Mouse (Mus musculus): ENCODE measurements around the gene Gm49403.
A peak's percentile ranks its signal among the peaks of the same experiment; 100 is the strongest.
"Not testable (repeated sequence)": the region's sequence is repeated elsewhere in the genome, so short reads cannot be mapped to it uniquely, and the experiment has no call there.

Gene Gm49403

GRCm38 (mm10) chr19:8883616-8884015 is at the start of gene Gm49403, which contains the start of gene Lbhd1:
TSS of gene Gm49403 (plus strand) at chr19:8883930.
TSS of gene Lbhd1 (plus strand) at chr19:8883732.
- DNase-seq (ENCODE audit: low read depth in 2 of 2, low spot score in 2 of 2): no peak

- DNase-seq (ENCODE audit: low read depth in 2 of 2, low spot score in 2 of 2): not testable (repeated sequence)
Measured at GRCm38 (mm10) chr19:8836327-8836726, 47.4 kb upstream of the Gm49403 start.

GRCm38 (mm10) chr19:8837251-8837791 is 46.4 kb upstream of the Gm49403 start, which contains the start of gene Bscl2:
TSS of gene Bscl2 (plus strand) at chr19:8837467.
- peak; percentile 76 to 85 for DNase-seq (ENCODE audit: low read depth in 2 of 2, low spot score in 2 of 2)

GRCm38 (mm10) chr19:8838041-8838730 is 45.5 kb upstream of the Gm49403 start:
- DNase-seq (ENCODE audit: low read depth in 2 of 2, low spot score in 2 of 2): no peak

- no peak for DNase-seq (ENCODE audit: low read depth in 2 of 2, low spot score in 2 of 2)
Measured at GRCm38 (mm10) chr19:8839103-8839907, 44.4 kb upstream of the Gm49403 start, which contains the start of gene Gng3. TSS of gene Gng3 (minus strand) at chr19:8839194.

DNA sequence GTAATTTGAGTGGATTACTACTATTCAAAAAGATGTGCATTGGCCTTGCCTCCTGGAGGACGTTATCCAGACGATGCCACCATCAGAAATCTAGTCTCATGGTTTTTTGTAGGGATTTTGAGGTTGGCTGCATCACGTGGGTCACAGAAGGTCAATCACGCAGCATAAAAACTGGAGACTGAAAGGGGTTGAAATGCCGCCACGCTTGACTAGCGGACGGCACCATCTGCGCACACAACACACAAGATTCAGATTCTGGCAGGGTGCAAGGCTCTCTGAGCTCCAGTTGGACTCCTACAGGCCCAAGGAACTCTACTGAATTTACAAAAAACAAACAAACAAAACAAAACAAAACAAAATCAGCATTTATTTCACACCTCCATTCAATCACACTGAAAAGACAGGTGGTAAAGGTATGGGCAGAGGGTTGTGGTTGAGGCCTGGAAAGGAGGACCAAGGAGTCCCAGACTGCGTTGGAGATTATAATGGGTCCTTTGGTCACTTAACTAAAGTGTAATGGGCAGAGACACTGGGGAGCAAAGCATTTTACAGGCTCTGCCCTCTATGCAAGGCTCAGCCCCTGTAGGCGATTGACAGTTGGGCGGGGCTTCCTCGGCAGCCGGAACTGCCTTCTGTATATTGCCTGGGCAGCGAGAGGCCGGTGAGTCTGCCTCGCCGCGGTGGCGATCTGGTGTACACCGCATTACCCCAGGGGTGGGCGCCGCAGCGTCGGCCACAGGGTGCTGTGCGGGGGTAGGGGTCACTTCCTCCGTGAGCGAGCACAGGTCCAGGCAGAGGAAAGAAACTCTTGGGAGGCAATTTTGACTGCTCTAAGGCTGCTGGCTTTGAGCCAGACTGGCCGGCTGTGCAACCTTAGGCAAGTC is 43.6 kb upstream of the Gm49403 start:
- DNase-seq (ENCODE audit: low read depth in 2 of 2, low spot score in 2 of 2): peak in 1 of 2 experiments; percentile 26

DNA sequence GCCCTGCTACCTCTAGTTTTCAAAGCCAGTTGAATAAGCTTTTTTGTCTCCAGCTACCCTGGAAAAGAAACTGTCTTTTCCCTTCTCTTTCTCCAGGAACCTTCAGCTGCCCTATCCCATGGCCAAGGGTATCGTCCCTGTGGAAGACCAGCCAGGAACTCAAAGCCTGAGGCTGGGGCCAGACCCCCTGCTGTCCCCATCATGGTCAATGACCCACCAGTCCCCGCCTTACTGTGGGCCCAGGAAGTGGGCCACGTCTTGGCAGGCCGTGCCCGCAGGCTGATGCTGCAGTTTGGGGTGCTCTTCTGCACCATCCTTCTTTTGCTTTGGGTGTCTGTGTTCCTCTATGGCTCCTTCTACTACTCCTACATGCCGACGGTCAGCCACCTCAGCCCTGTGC is 42.7 kb upstream of the Gm49403 start:
- DNase-seq (ENCODE audit: low read depth in 2 of 2, low spot score in 2 of 2): no peak

DNA sequence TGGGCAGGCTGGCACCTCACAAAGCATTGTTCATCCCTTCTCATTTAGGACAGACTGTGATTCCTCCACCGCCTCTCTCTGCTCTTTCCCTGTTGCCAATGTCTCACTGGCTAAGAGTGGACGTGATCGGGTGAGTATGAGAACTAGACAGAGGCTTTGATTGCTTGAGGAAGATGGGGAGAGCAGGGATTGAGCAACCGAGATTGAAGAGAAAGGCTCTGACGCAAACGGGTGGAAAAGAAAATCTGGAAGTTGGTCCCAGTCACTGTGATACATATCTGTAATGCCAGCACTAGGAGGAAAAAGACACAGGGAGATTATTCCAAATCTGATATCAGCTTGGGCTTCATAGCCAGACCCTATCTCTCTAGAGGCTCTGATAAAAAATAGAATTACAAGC is 40.8 kb upstream of the Gm49403 start:
- DNase-seq (ENCODE audit: low read depth in 2 of 2, low spot score in 2 of 2): no peak

DNA sequence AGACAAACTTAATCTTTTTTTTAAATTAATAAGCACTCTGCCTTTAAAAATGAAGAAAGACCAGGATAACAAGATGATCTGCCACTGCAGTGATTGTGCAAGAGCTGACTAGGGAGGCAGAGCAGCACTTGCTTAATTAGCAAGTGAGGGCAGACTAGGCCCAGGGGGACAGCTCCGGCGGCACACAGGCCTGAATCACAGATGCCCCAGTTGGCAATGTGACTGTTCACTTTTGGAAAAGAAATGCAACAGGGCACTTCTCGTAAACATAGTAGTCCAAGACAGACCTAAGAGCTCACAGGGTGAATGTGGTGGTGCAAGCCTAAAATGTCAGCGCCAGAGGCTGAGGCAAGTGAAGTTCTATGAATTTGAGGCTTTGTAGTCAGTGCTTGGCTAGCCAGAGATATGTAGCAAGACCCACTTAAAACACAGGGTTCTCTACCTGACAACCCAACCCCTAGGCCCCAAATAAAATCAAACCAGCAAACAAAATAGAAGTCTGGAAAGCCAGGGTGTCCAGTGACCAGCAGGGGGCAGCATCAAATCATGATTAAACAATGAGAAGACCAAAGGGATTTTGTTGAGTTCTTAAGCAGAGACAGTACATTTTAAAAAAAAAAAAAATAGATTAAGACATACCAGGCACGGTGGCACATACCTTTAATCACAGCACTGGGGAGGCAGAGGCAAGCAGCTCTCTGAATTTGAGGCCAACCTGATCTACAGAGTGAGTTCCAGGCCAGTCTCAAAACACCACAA is 39.2 kb upstream of the Gm49403 start:
- peak; percentile 71 to 88 for DNase-seq (ENCODE audit: low read depth in 2 of 2, low spot score in 2 of 2)

- DNase-seq (ENCODE audit: low read depth in 2 of 2, low spot score in 2 of 2): no peak
Measured at GRCm38 (mm10) chr19:8848356-8848755, 35.4 kb upstream of the Gm49403 start.

- no peak for DNase-seq (ENCODE audit: low read depth in 2 of 2, low spot score in 2 of 2)
Measured at GRCm38 (mm10) chr19:8850402-8850901, 33.3 kb upstream of the Gm49403 start, which contains the start of gene Lrrn4cl. TSS of gene Lrrn4cl (plus strand) at chr19:8850768.

DNA sequence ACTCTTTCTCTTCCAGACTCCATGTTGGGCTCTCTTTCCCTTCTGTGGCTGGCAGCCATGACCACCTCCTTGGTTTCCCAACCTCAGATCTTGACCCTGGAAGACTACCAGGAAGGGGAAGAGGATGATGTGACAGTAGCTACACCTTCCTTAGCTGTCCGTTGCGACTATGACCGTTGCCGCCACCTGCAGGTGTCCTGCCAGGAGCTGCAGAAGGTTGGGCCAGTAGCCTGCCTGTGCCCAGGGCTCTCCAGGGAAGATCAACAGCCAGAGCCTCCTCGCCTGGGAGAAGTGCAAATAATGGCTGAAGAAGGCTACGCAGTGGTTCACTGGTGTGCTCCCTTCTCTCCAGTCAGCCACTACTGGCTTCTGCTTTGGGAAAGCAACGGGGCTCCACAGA is 32.1 kb upstream of the Gm49403 start:
- no peak for DNase-seq (ENCODE audit: low read depth in 2 of 2, low spot score in 2 of 2)

- no peak for DNase-seq (ENCODE audit: low read depth in 2 of 2, low spot score in 2 of 2)
Measured at GRCm38 (mm10) chr19:8852236-8852928, 31.3 kb upstream of the Gm49403 start.

DNA sequence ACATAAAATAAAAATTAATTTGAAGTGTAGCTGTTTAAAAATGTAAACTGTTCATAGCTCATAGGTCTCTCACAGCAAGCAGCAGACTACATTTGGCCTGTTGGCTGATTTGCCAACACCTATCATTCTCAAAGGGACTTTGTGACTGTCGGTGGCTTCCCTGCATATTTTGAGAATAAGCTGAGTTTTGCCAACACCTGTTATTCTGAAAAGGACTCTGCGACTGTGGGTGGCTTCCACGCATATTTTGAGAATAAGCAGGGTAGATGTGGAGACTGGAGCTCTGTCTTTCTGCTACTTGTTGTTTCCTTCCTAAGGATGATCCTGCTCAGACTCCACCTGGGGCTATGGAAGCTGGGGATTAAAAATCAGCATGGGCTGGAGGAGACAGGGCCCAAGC is 30.6 kb upstream of the Gm49403 start:
- DNase-seq (ENCODE audit: low read depth in 2 of 2, low spot score in 2 of 2): no peak

DNA sequence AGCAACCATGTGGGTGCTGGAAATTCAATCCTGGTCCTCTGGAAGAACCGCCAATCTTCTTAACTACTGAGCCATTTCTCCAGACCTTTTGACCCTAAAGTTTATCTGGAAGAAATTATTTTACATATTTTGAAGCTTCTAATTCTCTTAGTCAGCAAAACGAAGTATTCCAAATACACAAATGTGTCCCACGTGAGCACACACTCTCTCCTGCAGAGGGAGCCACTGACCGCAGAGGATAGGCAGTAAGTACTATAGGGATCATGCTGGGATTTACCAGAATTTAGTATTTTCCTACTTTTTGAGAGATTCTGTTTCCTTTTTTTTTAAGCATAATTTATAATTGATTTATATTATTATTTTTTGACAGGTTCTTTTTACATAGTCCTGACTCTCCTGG is 26.0 kb upstream of the Gm49403 start:
- DNase-seq (ENCODE audit: low read depth in 2 of 2, low spot score in 2 of 2): no peak

- peak; percentile 43 to 47 for DNase-seq (ENCODE audit: low read depth in 2 of 2, low spot score in 2 of 2)
Measured at GRCm38 (mm10) chr19:8859018-8859417, 24.7 kb upstream of the Gm49403 start.

DNA sequence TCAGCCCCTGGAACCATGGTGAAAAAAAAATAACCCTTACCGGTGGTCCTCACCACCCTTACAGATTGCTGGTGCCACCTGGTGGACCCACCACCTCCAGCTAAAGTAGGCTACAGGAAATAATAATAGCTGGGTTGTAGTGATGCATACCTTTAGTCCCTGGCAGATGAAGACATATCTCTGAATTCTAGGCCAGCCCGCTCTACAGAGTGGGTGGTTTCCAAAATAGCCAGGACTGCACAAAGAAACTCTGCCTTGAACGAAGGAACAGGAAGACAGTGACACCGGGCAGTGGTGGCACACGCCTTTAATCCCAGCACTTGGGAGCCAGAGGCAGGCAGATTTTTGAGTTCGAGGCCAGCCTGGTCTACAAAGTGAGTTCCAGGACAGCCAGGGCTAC is 19.5 kb upstream of the Gm49403 start:
- DNase-seq (ENCODE audit: low read depth in 2 of 2, low spot score in 2 of 2): no peak

DNA sequence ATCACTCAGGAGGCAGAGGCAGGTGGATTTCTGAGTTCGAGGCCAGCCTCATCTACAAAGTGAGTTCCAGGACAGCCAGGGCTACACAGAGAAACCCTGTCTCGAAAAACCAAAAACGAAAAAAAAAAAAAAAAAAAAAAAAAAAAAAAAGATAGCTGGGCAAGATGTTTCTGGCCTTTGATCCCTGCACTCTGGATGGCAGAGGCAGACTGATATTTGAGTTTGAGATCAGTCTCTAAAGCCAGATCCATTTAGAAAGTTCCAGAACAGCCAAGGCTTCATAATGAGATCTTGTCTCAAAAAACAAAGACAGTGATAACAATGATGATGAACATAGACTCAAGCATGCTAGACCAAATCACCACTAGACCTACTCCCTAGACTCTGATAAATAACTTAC is 13.3 kb upstream of the Gm49403 start:
- DNase-seq (ENCODE audit: low read depth in 2 of 2, low spot score in 2 of 2): not testable (repeated sequence)

DNA sequence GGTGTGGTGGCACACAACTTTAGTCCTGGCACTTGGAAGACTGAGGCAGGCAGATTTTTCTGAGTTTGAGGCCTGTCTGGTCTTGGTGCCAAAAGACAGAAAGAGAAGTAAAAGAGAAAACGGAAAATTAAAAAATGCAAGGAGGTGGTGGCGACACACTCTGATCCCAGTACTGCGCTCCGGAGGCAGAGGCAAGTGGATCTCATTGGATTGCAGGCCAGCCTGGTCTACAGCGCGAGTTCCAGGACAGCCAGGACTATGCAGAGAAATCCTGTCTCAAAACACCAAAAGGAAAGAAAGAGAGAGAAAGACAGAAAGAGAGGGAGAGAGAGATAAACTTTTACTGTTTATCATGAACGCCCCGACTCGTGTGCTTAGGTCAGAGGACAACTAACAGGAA is 12.9 kb upstream of the Gm49403 start:
- DNase-seq (ENCODE audit: low read depth in 2 of 2, low spot score in 2 of 2): no peak

All from CD8-positive naive resting alpha-beta T cell, adult 2 months (primary cell).